Mouse (Mus musculus): ENCODE measurements at regions not wholly inside any gene's neighbourhood (a gene's known extent, or its start where the extent isn't known, plus 50 kb on each side); places are given as distances from the start of the nearest gene placed in this dataset.

DNA sequence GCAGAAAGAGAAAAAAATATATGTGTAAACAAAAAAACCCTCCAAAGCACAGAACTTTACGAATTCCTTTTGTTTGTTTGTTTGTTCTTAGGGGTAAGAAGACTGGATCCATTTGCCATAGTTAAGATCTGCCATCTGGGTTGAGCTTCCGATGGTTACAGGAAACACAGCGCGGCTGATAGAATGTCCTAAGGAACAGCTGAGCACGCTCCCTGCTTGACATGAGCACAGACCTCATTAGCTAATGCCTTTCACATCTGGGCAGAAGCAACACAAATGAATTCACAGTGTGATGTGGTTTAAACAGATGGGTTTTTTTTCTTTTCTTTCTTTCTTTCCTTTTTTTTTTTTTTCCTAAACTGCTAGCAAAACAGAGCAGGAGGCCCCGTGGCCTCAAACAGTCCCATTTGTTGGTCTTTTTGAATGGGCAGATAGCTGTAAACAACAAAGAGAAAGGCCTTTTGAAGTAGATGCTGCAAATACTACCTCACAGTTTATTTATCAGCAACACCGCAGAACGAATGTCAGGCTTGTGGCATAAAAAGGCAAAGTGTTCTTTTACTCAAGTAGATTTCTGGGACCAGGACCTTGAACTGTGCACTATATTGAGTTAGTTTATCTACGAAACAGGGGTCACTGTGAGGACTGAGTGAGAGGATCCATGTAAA lies 61.0 kb upstream of the Raph1 start:
- Histone ChIP-seq H3K4me2 (no peak overlapping the region), H3K27me3 (no peaks in the 10 kb centered on the region), H3K9me3 (replicated peaks) (no peaks in the 10 kb centered on the region), H3K36me3 (no peaks in the 10 kb centered on the region), H3K27ac (peak overlapping the region; percentile 13), H3K4me1 (replicated peaks) (peaks cover 8% of the 10 kb centered on the region; the same call in 1 of the 2 replicates), H3K4me3 (no peak overlapping the region), H3K9ac (no peak overlapping the region)
- no peak for ATAC-seq (replicated peaks; ENCODE audit: insufficient number of reproducible peaks, insufficient read depth, low FRiP score, low read depth)
- 51% methylated on average over 9 of the region's 9 CpGs for WGBS

- Histone ChIP-seq H3K4me1 (replicated peaks) (peaks cover 8% of the 10 kb centered on the region; the same call in 1 of the 2 replicates), H3K9ac (no peak overlapping the region), H3K36me3 (no peaks in the 10 kb centered on the region), H3K4me2 (no peak overlapping the region), H3K27ac (peak overlapping the region; percentile 13), H3K27me3 (no peaks in the 10 kb centered on the region), H3K9me3 (replicated peaks) (no peaks in the 10 kb centered on the region), H3K4me3 (no peak overlapping the region)
- no peak for ATAC-seq (replicated peaks; ENCODE audit: insufficient number of reproducible peaks, insufficient read depth, low FRiP score, low read depth)
- 51% methylated on average over 4 of the region's 4 CpGs for WGBS
Measured at GRCm38 (mm10) chr1:60627367-60627766, 60.5 kb upstream of the Raph1 start.

DNA sequence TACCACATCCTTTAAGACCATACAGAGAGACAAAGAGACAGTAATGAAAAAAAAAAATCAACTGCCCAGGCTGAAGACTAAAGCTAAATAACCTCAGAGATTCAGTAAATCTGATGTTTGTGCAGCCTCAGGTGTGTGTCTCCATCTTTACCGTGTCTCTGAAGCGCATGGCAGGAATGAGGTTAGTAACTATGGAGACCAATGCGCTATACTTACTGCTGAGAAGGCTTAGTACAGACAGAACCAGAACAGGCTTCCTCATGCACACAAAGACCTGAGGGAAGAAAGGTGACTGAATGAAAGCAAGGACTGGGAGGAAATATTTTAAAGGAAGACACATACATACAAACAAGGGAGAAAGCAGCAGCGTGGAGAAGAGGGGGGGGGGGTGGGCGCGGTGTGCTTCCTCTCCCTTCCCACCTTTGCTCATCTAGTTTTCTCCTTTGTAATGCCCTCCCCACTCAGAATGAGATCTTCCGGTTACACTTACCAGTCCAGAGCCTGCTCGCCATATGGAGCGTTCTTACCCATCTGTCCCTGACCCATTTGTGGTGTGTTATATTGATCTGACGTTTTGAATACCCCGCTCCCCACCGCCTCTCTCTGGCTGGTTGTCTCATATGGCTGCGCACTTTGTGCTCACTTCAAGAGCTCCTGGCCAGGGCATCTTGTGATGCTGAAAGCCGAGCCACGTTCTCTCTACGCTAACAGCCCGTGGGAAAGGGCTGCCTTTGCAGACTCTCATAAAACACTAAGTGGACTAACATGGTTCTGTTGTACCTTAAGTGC lies 59.0 kb upstream of the Raph1 start:
- Histone ChIP-seq H3K9me3 (replicated peaks) (no peaks in the 10 kb centered on the region), H3K4me3 (no peak overlapping the region), H3K4me1 (replicated peaks) (peaks cover 8% of the 10 kb centered on the region; the same call in 1 of the 2 replicates), H3K36me3 (no peaks in the 10 kb centered on the region), H3K27ac (no peak overlapping the region), H3K9ac (no peak overlapping the region), H3K4me2 (no peak overlapping the region), H3K27me3 (no peaks in the 10 kb centered on the region)
- WGBS, result 83% methylated on average over 17 of the region's 17 CpGs
- ATAC-seq (replicated peaks; ENCODE audit: insufficient number of reproducible peaks, insufficient read depth, low FRiP score, low read depth), result no peak

- no peaks in the 10 kb centered on the region for H3K27me3 ChIP-seq
- ATAC-seq (replicated peaks; ENCODE audit: insufficient number of reproducible peaks, insufficient read depth, low FRiP score, low read depth), result no peak
- H3K9ac ChIP-seq, result no peak overlapping the region
- WGBS, result 69% methylated on average over 4 of the region's 4 CpGs
- H3K4me1 ChIP-seq (replicated peaks), result peaks cover 8% of the 10 kb centered on the region; the same call in 1 of the 2 replicates
- H3K4me3 ChIP-seq, result no peak overlapping the region
- no peaks in the 10 kb centered on the region for H3K36me3 ChIP-seq
- no peak overlapping the region for H3K27ac ChIP-seq
- no peak overlapping the region for H3K4me2 ChIP-seq
- no peaks in the 10 kb centered on the region for H3K9me3 ChIP-seq (replicated peaks)
Measured at GRCm38 (mm10) chr1:60624231-60624630, 57.3 kb upstream of the Raph1 start.

DNA sequence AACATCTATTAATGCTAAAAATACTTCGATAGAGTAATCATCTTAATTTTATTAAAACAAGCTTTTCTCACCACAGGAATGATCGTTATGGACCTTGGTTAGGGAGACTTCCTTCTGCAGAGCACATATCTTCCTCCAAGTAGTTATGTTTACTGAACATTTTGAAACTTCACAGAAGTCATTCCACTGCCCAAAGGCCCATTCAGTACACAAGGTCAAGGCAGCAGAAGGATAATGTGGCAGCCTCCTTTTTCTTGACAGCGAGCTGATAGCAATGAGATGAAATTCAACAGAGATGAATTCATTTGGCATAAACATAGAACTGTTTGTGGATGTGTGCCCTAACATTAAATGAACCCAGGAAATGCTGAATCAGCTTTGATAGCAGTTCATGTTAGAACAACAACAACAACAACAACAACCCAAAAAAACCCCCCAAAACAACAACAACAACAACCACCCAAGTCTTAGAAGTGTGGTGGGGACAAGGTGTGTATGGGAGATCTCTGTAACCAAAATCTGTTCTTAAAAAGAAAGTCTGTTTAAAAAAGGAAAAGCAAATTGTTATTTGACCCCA lies 56.6 kb upstream of the Raph1 start:
- ATAC-seq (replicated peaks; ENCODE audit: insufficient number of reproducible peaks, insufficient read depth, low FRiP score, low read depth), result no peak
- WGBS, result 73% methylated on average over 3 of the region's 3 CpGs
- Histone ChIP-seq H3K9ac (no peak overlapping the region), H3K4me3 (no peak overlapping the region), H3K9me3 (replicated peaks) (no peaks in the 10 kb centered on the region), H3K36me3 (no peaks in the 10 kb centered on the region), H3K4me1 (replicated peaks) (peaks cover 8% of the 10 kb centered on the region; the same call in 1 of the 2 replicates), H3K4me2 (no peak overlapping the region), H3K27me3 (no peaks in the 10 kb centered on the region), H3K27ac (no peak overlapping the region)

DNA sequence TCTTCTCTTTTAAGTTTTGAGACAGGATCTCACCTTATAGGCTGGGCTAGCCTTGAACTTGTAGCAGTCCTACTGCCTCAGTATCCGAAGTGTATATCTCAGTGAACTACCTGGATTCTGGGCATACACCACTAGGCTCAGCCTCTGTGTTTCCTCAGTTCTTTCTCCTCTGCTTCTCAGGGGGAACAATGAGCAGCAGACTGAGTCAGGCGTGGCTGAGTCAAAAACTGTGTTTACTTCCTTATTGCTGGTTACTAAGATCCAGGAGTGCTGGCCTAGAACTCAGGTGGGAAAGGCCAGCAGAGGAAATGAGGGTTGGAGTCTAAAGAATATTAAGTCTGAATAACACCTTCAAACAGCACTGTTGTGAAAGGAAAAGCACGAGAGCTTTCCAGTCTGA lies 54.9 kb upstream of the Raph1 start:
- H3K9ac ChIP-seq, result no peak overlapping the region
- H3K9me3 ChIP-seq (replicated peaks), result no peaks in the 10 kb centered on the region
- ATAC-seq (replicated peaks; ENCODE audit: insufficient number of reproducible peaks, insufficient read depth, low FRiP score, low read depth), result no peak
- no peak overlapping the region for H3K4me2 ChIP-seq
- H3K27ac ChIP-seq, result no peak overlapping the region
- no peaks in the 10 kb centered on the region for H3K36me3 ChIP-seq
- H3K27me3 ChIP-seq, result no peaks in the 10 kb centered on the region
- no peak overlapping the region for H3K4me3 ChIP-seq
- 88% methylated on average over 3 of the region's 3 CpGs for WGBS
- 0 out of 2 replicates have a peak, but pooled peaks cover 2% of the 10 kb centered on the region for H3K4me1 ChIP-seq (replicated peaks)

DNA sequence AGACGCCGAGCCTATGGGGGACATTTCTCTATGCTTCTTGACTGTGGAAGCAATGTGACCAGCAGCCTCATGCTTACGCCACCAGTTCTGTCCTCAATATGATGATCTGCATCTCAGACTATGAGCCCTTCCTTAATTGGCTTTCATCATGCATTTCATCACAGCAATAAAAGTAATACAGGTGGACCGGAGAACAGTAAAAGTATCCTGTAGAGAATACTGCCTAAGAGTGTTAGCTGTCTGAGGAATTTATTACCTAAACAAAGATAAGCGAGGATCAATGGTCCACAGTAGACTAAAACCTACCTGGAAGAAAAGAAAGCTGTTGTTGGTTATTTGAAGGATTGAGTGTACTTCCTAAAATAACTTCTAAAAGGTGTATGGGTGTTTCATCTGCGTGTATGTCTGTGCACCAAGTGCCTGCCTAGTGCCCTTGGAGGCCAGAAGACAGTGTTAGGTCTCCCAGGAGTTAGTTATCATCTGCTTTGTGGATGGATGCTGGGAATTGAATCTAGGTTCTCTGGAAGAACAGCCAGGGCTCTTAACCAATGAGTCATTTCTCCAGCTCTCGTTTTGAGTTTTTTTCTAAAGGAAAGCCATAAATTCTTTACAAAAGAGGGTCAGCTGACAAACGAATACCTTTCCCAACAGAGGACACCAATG lies 54.3 kb upstream of the Raph1 start:
- Histone ChIP-seq H3K27ac (no peak overlapping the region), H3K4me3 (no peak overlapping the region), H3K36me3 (no peaks in the 10 kb centered on the region), H3K9ac (no peak overlapping the region), H3K9me3 (replicated peaks) (no peaks in the 10 kb centered on the region), H3K4me1 (replicated peaks) (0 out of 2 replicates have a peak, but pooled peaks cover 2% of the 10 kb centered on the region), H3K4me2 (no peak overlapping the region), H3K27me3 (no peaks in the 10 kb centered on the region)
- WGBS, result 86% methylated on average over 8 of the region's 8 CpGs
- no peak for ATAC-seq (replicated peaks; ENCODE audit: insufficient number of reproducible peaks, insufficient read depth, low FRiP score, low read depth)

DNA sequence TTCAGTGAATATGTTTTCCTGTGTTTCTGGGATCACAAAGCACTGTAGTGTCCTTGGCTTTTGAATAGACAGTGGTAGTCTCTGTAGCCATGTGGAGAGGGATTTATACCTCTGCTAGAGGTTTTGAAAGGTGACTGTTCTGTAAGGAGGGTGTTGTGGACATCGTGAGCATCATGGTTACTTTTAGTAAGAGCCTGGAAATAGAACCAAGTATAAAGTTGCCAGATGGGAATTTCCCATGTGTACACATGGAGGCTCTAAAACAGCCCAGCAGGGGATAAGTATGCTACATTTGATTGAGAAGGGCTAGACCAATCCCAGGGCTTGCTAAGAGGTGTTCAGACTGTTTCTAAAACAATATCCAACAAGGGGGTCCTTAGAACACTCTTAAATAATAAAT lies 51.5 kb upstream of the Raph1 start:
- no peak overlapping the region for H3K9ac ChIP-seq
- no peaks in the 10 kb centered on the region for H3K27me3 ChIP-seq
- peaks cover 7% of the 10 kb centered on the region; the same call in 1 of the 2 replicates for H3K4me1 ChIP-seq (replicated peaks)
- no peak overlapping the region for H3K4me3 ChIP-seq
- H3K9me3 ChIP-seq (replicated peaks), result no peaks in the 10 kb centered on the region
- H3K4me2 ChIP-seq, result no peak overlapping the region
- 72% methylated on average over 1 of the region's 1 CpGs for WGBS
- no peak for ATAC-seq (replicated peaks; ENCODE audit: insufficient number of reproducible peaks, insufficient read depth, low FRiP score, low read depth)
- H3K36me3 ChIP-seq, result no peaks in the 10 kb centered on the region
- H3K27ac ChIP-seq, result no peak overlapping the region

- Histone ChIP-seq H3K9me3 (replicated peaks) (no peaks in the 10 kb centered on the region), H3K27ac (no peak overlapping the region), H3K36me3 (no peaks in the 10 kb centered on the region), H3K27me3 (no peaks in the 10 kb centered on the region), H3K4me3 (no peak overlapping the region), H3K4me2 (no peak overlapping the region), H3K9ac (no peak overlapping the region), H3K4me1 (replicated peaks) (peaks cover 14% of the 10 kb centered on the region)
- 59% methylated on average over 2 of the region's 2 CpGs for WGBS
- ATAC-seq (replicated peaks; ENCODE audit: insufficient number of reproducible peaks, insufficient read depth, low FRiP score, low read depth), result no peak
Measured at GRCm38 (mm10) chr1:60616916-60617315, 50.0 kb upstream of the Raph1 start.

Measured in heart, embryonic 15.5 days (tissue).